Mouse (Mus musculus): ENCODE data around the gene Hsd11b1.
A peak's percentile ranks its signal among the peaks of the same experiment; 100 is the strongest.
"Not testable (repeated sequence)": the region's sequence is repeated elsewhere in the genome, so short reads cannot be mapped to it uniquely, and the experiment has no call there.

Hsd11b1 gene

GRCm38 (mm10) chr1:193278414-193279045, 14.7 kb upstream of the Hsd11b1 start:
- DNase-seq: no peak

- peak; percentile 51 for DNase-seq
These were observed 10.7 kb upstream of the Hsd11b1 start for GRCm38 (mm10) chr1:193274407-193275071.

- peak; percentile 89 for DNase-seq
These were observed 9.2 kb upstream of the Hsd11b1 start, which contains the start of gene G0s2 for GRCm38 (mm10) chr1:193272916-193273601. TSS of gene G0s2 (minus strand) at chr1:193273217.

GRCm38 (mm10) chr1:193272137-193272915, 8.5 kb upstream of the Hsd11b1 start:
- DNase-seq: peak; percentile 43

GRCm38 (mm10) chr1:193270965-193271763, 7.3 kb upstream of the Hsd11b1 start:
- peak; percentile 53 for DNase-seq

GRCm38 (mm10) chr1:193265734-193266133, 1.9 kb upstream of the Hsd11b1 start:
- DNase-seq: no peak

- DNase-seq: no peak
These were observed 608 bp downstream of the Hsd11b1 start for GRCm38 (mm10) chr1:193263026-193263907.

GRCm38 (mm10) chr1:193261897-193262548, 1.9 kb downstream of the Hsd11b1 start:
- DNase-seq: peak; percentile 76

- DNase-seq: no peak
These were observed 4.3 kb downstream of the Hsd11b1 start for GRCm38 (mm10) chr1:193259559-193259958.

- peak; percentile 45 for DNase-seq
These were observed 7.2 kb downstream of the Hsd11b1 start for GRCm38 (mm10) chr1:193256621-193257098.

- no peak for DNase-seq
These were observed 7.6 kb downstream of the Hsd11b1 start for GRCm38 (mm10) chr1:193256289-193256577.

GRCm38 (mm10) chr1:193255488-193256288, 8.2 kb downstream of the Hsd11b1 start:
- DNase-seq: peak; percentile 83

- DNase-seq: no peak
These were observed 8.8 kb downstream of the Hsd11b1 start for GRCm38 (mm10) chr1:193255032-193255431.

GRCm38 (mm10) chr1:193253895-193254294, 10.0 kb downstream of the Hsd11b1 start:
- not testable (repeated sequence) for DNase-seq

GRCm38 (mm10) chr1:193252616-193253015, 11.3 kb downstream of the Hsd11b1 start:
- no peak for DNase-seq

- DNase-seq: peak; percentile 55
These were observed 12.5 kb downstream of the Hsd11b1 start for GRCm38 (mm10) chr1:193251386-193251785.

GRCm38 (mm10) chr1:193250026-193250425, 13.8 kb downstream of the Hsd11b1 start:
- no peak for DNase-seq

GRCm38 (mm10) chr1:193244235-193244634, 19.6 kb downstream of the Hsd11b1 start:
- DNase-seq: no peak

GRCm38 (mm10) chr1:193243571-193244193, 20.2 kb downstream of the Hsd11b1 start:
- DNase-seq: no peak
